Mouse (Mus musculus): ENCODE measurements around the gene Zfp286. TPM values are rescaled to one million over a fixed set of nuclear protein-coding genes. Genes with fewer than 3 reads are reported as not detected.

Zfp286 gene
- polyA plus RNA-seq, 1 experiment from 2014 or later: 13.9 TPM

DNA sequence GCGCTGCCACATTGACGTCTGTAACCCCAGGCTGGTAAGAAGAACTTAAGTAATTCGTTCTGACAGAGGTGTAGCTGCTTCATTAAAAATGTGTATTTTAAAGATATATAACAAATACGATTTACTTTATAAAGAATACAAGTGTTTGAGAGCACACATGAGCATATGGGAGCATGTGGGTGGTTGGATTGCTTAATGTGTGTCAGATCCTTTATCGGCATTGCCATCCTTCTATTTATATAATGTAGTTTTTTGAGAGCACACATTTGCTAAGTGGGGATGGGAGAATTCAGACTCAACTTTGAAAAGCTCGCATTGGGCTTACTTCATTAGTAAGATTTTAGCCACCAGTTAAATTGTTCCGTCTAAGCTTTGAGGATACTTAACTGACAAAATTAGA is 12.8 kb downstream of the Zfp286 start:
- Histone ChIP-seq H3K27ac (replicated peaks in 1 of 2; ENCODE audit: control insufficient read depth in 1 of 2, insufficient read depth in 1 of 2, low read depth in 2 of 2, low read length in 2 of 2) (no peak overlapping the region), H3K4me1 (ENCODE audit: control insufficient read depth in 2 of 2, insufficient read depth in 2 of 2, low read length in 2 of 2) (no peaks in the 10 kb centered on the region), H3K36me3 (ENCODE audit: control insufficient read depth, insufficient read depth, low read length) (peaks cover 24% of the 10 kb centered on the region), H3K9ac (ENCODE audit: low read length) (no peak overlapping the region), H3K9me3 (ENCODE audit: control insufficient read depth, low read length) (peaks cover 46% of the 10 kb centered on the region), H3K4me3 (ENCODE audit: control insufficient read depth in 1 of 2, insufficient read depth in 1 of 2, low read depth in 1 of 2, low read length in 2 of 2) (no peak overlapping the region), H3K27me3 (ENCODE audit: control insufficient read depth, insufficient read depth, low read length) (no peaks in the 10 kb centered on the region), H3K4me2 (ENCODE audit: low read length) (no peak overlapping the region)
- 88% methylated on average over 7 of the region's 7 CpGs for WGBS
- ATAC-seq (ENCODE audit: insufficient number of reproducible peaks, insufficient read depth, low FRiP score, low read depth): no peak

GRCm38 (mm10) chr11:62760755-62761457 is 28.4 kb downstream of the Zfp286 start:
- peaks cover 7% of the 10 kb centered on the region; the same call in 1 of the 2 replicates for H3K27me3 ChIP-seq (ENCODE audit: control insufficient read depth, insufficient read depth, low read length)
- H3K27ac ChIP-seq (replicated peaks in 1 of 2; ENCODE audit: control insufficient read depth in 1 of 2, insufficient read depth in 1 of 2, low read depth in 2 of 2, low read length in 2 of 2): no peak overlapping the region
- 67% methylated on average over 9 of the region's 9 CpGs for WGBS
- no peaks in the 10 kb centered on the region for H3K36me3 ChIP-seq (ENCODE audit: control insufficient read depth, insufficient read depth, low read length)
- ATAC-seq (ENCODE audit: insufficient number of reproducible peaks, insufficient read depth, low FRiP score, low read depth): no peak
- no peak overlapping the region for H3K4me3 ChIP-seq (ENCODE audit: control insufficient read depth in 1 of 2, insufficient read depth in 1 of 2, low read depth in 1 of 2, low read length in 2 of 2)
- no peaks in the 10 kb centered on the region for H3K9me3 ChIP-seq (ENCODE audit: control insufficient read depth, low read length)
- H3K9ac ChIP-seq (ENCODE audit: low read length): peak overlapping the region; percentile 30; the same call in 1 of the 2 replicates
- H3K4me1 ChIP-seq (ENCODE audit: control insufficient read depth in 2 of 2, insufficient read depth in 2 of 2, low read length in 2 of 2): peaks cover 6 to 12% of the 10 kb centered on the region in 2 experiments
- H3K4me2 ChIP-seq (ENCODE audit: low read length): peak overlapping the region; percentile 41

- H3K4me2 ChIP-seq (ENCODE audit: low read length): no peak overlapping the region
- peaks cover 6 to 12% of the 10 kb centered on the region in 2 experiments for H3K4me1 ChIP-seq (ENCODE audit: control insufficient read depth in 2 of 2, insufficient read depth in 2 of 2, low read length in 2 of 2)
- 94% methylated on average over 11 of the region's 11 CpGs for WGBS
- no peak overlapping the region for H3K27ac ChIP-seq (replicated peaks in 1 of 2; ENCODE audit: control insufficient read depth in 1 of 2, insufficient read depth in 1 of 2, low read depth in 2 of 2, low read length in 2 of 2)
- H3K36me3 ChIP-seq (ENCODE audit: control insufficient read depth, insufficient read depth, low read length): no peaks in the 10 kb centered on the region
- H3K27me3 ChIP-seq (ENCODE audit: control insufficient read depth, insufficient read depth, low read length): peaks cover 10% of the 10 kb centered on the region; the same call in 1 of the 2 replicates
- no peak overlapping the region for H3K4me3 ChIP-seq (ENCODE audit: control insufficient read depth in 1 of 2, insufficient read depth in 1 of 2, low read depth in 1 of 2, low read length in 2 of 2)
- no peak for ATAC-seq (ENCODE audit: insufficient number of reproducible peaks, insufficient read depth, low FRiP score, low read depth)
- no peak overlapping the region for H3K9ac ChIP-seq (ENCODE audit: low read length)
- H3K9me3 ChIP-seq (ENCODE audit: control insufficient read depth, low read length): no peaks in the 10 kb centered on the region
Observed at GRCm38 (mm10) chr11:62758491-62758890, 30.8 kb downstream of the Zfp286 start.

- no peak for ATAC-seq (ENCODE audit: insufficient number of reproducible peaks, insufficient read depth, low FRiP score, low read depth)
- Histone ChIP-seq H3K9me3 (ENCODE audit: control insufficient read depth, low read length) (no peaks in the 10 kb centered on the region), H3K27me3 (ENCODE audit: control insufficient read depth, insufficient read depth, low read length) (peaks cover 10% of the 10 kb centered on the region; the same call in 1 of the 2 replicates), H3K36me3 (ENCODE audit: control insufficient read depth, insufficient read depth, low read length) (no peaks in the 10 kb centered on the region), H3K9ac (ENCODE audit: low read length) (no peak overlapping the region), H3K4me1 (ENCODE audit: control insufficient read depth in 2 of 2, insufficient read depth in 2 of 2, low read length in 2 of 2) (peaks cover 6 to 12% of the 10 kb centered on the region in 2 experiments), H3K4me2 (ENCODE audit: low read length) (no peak overlapping the region), H3K4me3 (ENCODE audit: control insufficient read depth in 1 of 2, insufficient read depth in 1 of 2, low read depth in 1 of 2, low read length in 2 of 2) (no peak overlapping the region), H3K27ac (replicated peaks in 1 of 2; ENCODE audit: control insufficient read depth in 1 of 2, insufficient read depth in 1 of 2, low read depth in 2 of 2, low read length in 2 of 2) (no peak overlapping the region)
- 77% methylated on average over 6 of the region's 6 CpGs for WGBS
Observed at GRCm38 (mm10) chr11:62757906-62758305, 31.4 kb downstream of the Zfp286 start.

DNA sequence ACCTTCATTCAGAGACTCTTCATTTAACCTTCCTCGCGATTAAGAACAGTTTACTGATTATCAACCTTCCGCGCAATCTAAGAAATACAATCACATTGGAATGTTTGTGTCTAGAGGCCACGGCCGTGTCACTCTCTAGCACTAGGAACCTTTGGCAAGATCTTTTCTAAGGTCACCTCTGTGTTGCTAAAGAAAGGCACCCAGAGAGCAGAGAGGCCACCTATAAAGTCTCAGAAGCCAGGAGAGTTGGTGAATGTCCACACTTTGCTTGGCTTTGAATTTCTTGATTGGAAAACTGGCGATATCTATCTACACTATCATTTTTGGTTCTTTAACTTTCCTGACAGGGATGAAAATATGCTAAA is 32.1 kb downstream of the Zfp286 start:
- peaks cover 6 to 12% of the 10 kb centered on the region in 2 experiments for H3K4me1 ChIP-seq (ENCODE audit: control insufficient read depth in 2 of 2, insufficient read depth in 2 of 2, low read length in 2 of 2)
- no peak overlapping the region for H3K27ac ChIP-seq (replicated peaks in 1 of 2; ENCODE audit: control insufficient read depth in 1 of 2, insufficient read depth in 1 of 2, low read depth in 2 of 2, low read length in 2 of 2)
- no peaks in the 10 kb centered on the region for H3K9me3 ChIP-seq (ENCODE audit: control insufficient read depth, low read length)
- no peak for ATAC-seq (ENCODE audit: insufficient number of reproducible peaks, insufficient read depth, low FRiP score, low read depth)
- H3K36me3 ChIP-seq (ENCODE audit: control insufficient read depth, insufficient read depth, low read length): no peaks in the 10 kb centered on the region
- peak overlapping the region in 1 of 2 experiments; percentile 8; a peak in 1 of 4 replicates for H3K4me3 ChIP-seq (ENCODE audit: control insufficient read depth in 1 of 2, insufficient read depth in 1 of 2, low read depth in 1 of 2, low read length in 2 of 2)
- H3K27me3 ChIP-seq (ENCODE audit: control insufficient read depth, insufficient read depth, low read length): peaks cover 10% of the 10 kb centered on the region; the same call in 1 of the 2 replicates
- 0 out of 2 replicates have a peak overlapping the region, but pooled peaks have one; percentile 44 for H3K9ac ChIP-seq (ENCODE audit: low read length)
- 6% methylated on average over 7 of the region's 7 CpGs for WGBS
- H3K4me2 ChIP-seq (ENCODE audit: low read length): peak overlapping the region; percentile 54

DNA sequence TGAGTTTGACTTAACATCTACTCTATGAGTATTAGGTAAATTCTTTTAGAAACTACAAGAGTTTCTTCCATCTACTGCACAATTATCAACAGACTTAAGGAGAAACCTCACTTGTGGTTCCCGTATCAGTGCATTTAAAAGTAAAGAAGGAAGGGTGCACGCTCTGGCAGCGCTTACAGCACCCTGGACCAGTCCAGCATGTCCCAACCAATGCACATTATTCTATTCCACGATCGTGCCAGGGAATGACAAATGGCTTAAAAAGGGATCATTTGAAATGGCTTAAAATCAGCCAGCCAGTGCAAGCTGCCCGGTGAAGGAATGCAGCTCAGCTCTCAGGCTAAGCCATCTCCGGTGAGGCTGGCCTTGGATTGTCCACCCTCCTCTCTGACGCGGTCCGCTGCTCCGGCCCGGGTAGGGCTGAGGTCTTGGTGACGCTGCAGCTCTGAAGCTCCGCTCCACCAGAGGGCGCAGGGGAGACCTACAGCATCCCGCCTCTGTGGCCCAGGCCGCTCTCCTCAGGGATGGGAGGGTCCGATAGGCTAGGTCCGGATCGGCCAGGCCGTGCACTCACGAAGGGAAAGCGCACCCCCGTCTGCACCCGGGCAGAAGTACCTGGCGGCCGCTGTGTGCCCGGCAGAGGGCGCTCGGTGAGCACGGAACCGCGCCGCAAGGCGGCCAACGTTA is 32.7 kb downstream of the Zfp286 start:
- peaks cover 10% of the 10 kb centered on the region; the same call in 1 of the 2 replicates for H3K27me3 ChIP-seq (ENCODE audit: control insufficient read depth, insufficient read depth, low read length)
- peaks cover 3 to 7% of the 10 kb centered on the region in 2 experiments for H3K4me1 ChIP-seq (ENCODE audit: control insufficient read depth in 2 of 2, insufficient read depth in 2 of 2, low read length in 2 of 2)
- WGBS: 7% methylated on average over 36 of the region's 36 CpGs
- H3K9ac ChIP-seq (ENCODE audit: low read length): no peak overlapping the region
- no peaks in the 10 kb centered on the region for H3K36me3 ChIP-seq (ENCODE audit: control insufficient read depth, insufficient read depth, low read length)
- no peaks in the 10 kb centered on the region for H3K9me3 ChIP-seq (ENCODE audit: control insufficient read depth, low read length)
- H3K27ac ChIP-seq (replicated peaks in 1 of 2; ENCODE audit: control insufficient read depth in 1 of 2, insufficient read depth in 1 of 2, low read depth in 2 of 2, low read length in 2 of 2): no peak overlapping the region
- peak overlapping the region; percentile 54 for H3K4me2 ChIP-seq (ENCODE audit: low read length)
- peak; percentile 99 for ATAC-seq (ENCODE audit: insufficient number of reproducible peaks, insufficient read depth, low FRiP score, low read depth)
- H3K4me3 ChIP-seq (ENCODE audit: control insufficient read depth in 1 of 2, insufficient read depth in 1 of 2, low read depth in 1 of 2, low read length in 2 of 2): peak overlapping the region in 1 of 2 experiments; percentile 8; a peak in 1 of 4 replicates

DNA sequence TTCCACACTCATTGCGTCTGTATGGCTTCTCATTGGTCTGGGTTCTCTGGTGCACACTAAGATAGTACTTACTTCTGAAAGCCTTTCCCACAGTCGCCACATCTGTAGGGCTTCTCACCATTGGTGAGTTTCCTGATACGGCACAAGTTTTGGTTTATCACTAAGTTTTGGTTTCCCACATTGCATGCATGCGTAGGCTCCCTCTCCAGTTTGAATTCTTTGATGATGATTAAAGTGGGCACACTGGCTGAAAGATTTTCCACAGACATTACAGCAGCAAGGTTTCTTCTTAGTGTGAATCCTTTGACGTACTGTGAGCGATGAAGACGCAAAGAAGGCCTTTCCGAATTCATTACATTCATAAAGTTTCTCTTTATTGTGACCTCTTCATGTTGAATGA is 36.5 kb downstream of the Zfp286 start, which contains the start of gene Gm10428:
Gene Gm10428, plus strand, starts transcription at position 321 of the 400 bp plus-strand sequence.
- no peaks in the 10 kb centered on the region for H3K4me1 ChIP-seq (ENCODE audit: control insufficient read depth in 2 of 2, insufficient read depth in 2 of 2, low read length in 2 of 2)
- 85% methylated on average over 8 of the region's 8 CpGs for WGBS
- no peak within 1 kb of the TSS for H3K9ac ChIP-seq (ENCODE audit: low read length)
- no peak within 1 kb of the TSS for H3K4me2 ChIP-seq (ENCODE audit: low read length)
- H3K9me3 ChIP-seq (ENCODE audit: control insufficient read depth, low read length): no peaks in the 10 kb centered on the region
- H3K36me3 ChIP-seq (ENCODE audit: control insufficient read depth, insufficient read depth, low read length): no peaks in the 10 kb centered on the region
- ATAC-seq (ENCODE audit: insufficient number of reproducible peaks, insufficient read depth, low FRiP score, low read depth): no peak
- H3K27ac ChIP-seq (replicated peaks in 1 of 2; ENCODE audit: control insufficient read depth in 1 of 2, insufficient read depth in 1 of 2, low read depth in 2 of 2, low read length in 2 of 2): no peak within 1 kb of the TSS
- H3K27me3 ChIP-seq (ENCODE audit: control insufficient read depth, insufficient read depth, low read length): peaks cover 11% of the 10 kb centered on the region; the same call in 1 of the 2 replicates
- H3K4me3 ChIP-seq (ENCODE audit: control insufficient read depth in 1 of 2, insufficient read depth in 1 of 2, low read depth in 1 of 2, low read length in 2 of 2): no peak within 1 kb of the TSS
